Mouse (Mus musculus): Measurements from ENCODE around the gene Cdc42bpg. TPM values are rescaled to one million over a fixed set of nuclear protein-coding genes. Genes with fewer than 3 reads are reported as not detected.

Gene Cdc42bpg
- polyA plus RNA-seq, 1 experiment from 2014 or later = 0.22 TPM

GRCm38 (mm10) chr19:6373539-6374400 lies 67.5 kb downstream of the Cdc42bpg start:
- Histone ChIP-seq H3K4me2 (no peak overlapping the region), H3K4me1 (0 out of 2 replicates have a peak, but pooled peaks cover 7% of the 10 kb centered on the region), H3K9ac (no peak overlapping the region), H3K27ac (no peak overlapping the region), H3K27me3 (no peaks in the 10 kb centered on the region), H3K4me3 (no peak overlapping the region), H3K9me3 (replicated peaks) (no peaks in the 10 kb centered on the region), H3K36me3 (ENCODE audit: poor library complexity, severe bottlenecking) (peaks cover 98% of the 10 kb centered on the region)
- peak; percentile 19; the same call in 1 of the 2 replicates for ATAC-seq
- 71% methylated on average over 12 of the region's 12 CpGs for WGBS

GRCm38 (mm10) chr19:6374571-6374970 lies 68.3 kb downstream of the Cdc42bpg start:
- H3K4me2 ChIP-seq = no peak overlapping the region
- H3K27me3 ChIP-seq = no peaks in the 10 kb centered on the region
- 0 out of 2 replicates have a peak, but pooled peaks cover 7% of the 10 kb centered on the region for H3K4me1 ChIP-seq
- 95% methylated on average over 10 of the region's 10 CpGs for WGBS
- no peak overlapping the region for H3K4me3 ChIP-seq
- no peak overlapping the region for H3K27ac ChIP-seq
- no peak overlapping the region for H3K9ac ChIP-seq
- H3K36me3 ChIP-seq (ENCODE audit: poor library complexity, severe bottlenecking) = peaks cover 100% of the 10 kb centered on the region
- no peak for ATAC-seq
- H3K9me3 ChIP-seq (replicated peaks) = no peaks in the 10 kb centered on the region

MicroRNA genes within 50 kb of the gene (microRNA counts, 519-probe panel; counts per million panel counts)
- 2,287 counts per million, percentile 60 among the panel's probes with 10 or more counts for microRNA mmu-miR-192

Small RNA genes within 50 kb of the gene (microRNA-seq; reads per million reads assigned to microRNA genes)
- gene Mir192 (97.4 reads per million, percentile 50 among the genes with 10 or more reads in this experiment), gene Mir194-2 (60.9 reads per million, percentile 44 among the genes with 10 or more reads in this experiment), gene Mir6989 (not detected)

Other genes starting within 250 kb of the Cdc42bpg start
- gene Mrpl49, start 248.7 kb upstream of the Cdc42bpg start, polyA plus RNA-seq (2015; fragmentation: Nextera tagmentation; extraction: Ambion mirVana) = 75.6 and 80.7 TPM in 2 replicates
- gene Fau, start 248.6 kb upstream of the Cdc42bpg start, polyA plus RNA-seq (2015; fragmentation: Nextera tagmentation; extraction: Ambion mirVana) = 677 and 758 TPM in 2 replicates
- gene Znhit2, start 245.3 kb upstream of the Cdc42bpg start, polyA plus RNA-seq (2015; fragmentation: Nextera tagmentation; extraction: Ambion mirVana) = 31.1 and 33.7 TPM in 2 replicates
- gene Tm7sf2, start 238.1 kb upstream of the Cdc42bpg start, polyA plus RNA-seq (2015; fragmentation: Nextera tagmentation; extraction: Ambion mirVana) = 28.3 and 30.3 TPM in 2 replicates
- 70.7 and 85.7 TPM in 2 replicates for gene Vps51, start 229.2 kb upstream of the Cdc42bpg start, polyA plus RNA-seq (2015; fragmentation: Nextera tagmentation; extraction: Ambion mirVana)
- not detected in 2 replicates for gene Tmem262, start 226.4 kb upstream of the Cdc42bpg start, polyA plus RNA-seq (2015; fragmentation: Nextera tagmentation; extraction: Ambion mirVana)
- 1.9 and 3.1 TPM in 2 replicates for gene Gm28374, start 224.2 kb upstream of the Cdc42bpg start, polyA plus RNA-seq (2015; fragmentation: Nextera tagmentation; extraction: Ambion mirVana)
- 71.7 and 76.6 TPM in 2 replicates for gene Zfpl1, start 221.5 kb upstream of the Cdc42bpg start, polyA plus RNA-seq (2015; fragmentation: Nextera tagmentation; extraction: Ambion mirVana)
- gene Cdca5, start 221.5 kb upstream of the Cdc42bpg start, polyA plus RNA-seq (2015; fragmentation: Nextera tagmentation; extraction: Ambion mirVana) = 44.6 and 45.8 TPM in 2 replicates
- gene AC131692.1, start 212.0 kb upstream of the Cdc42bpg start, polyA plus RNA-seq (2015; fragmentation: Nextera tagmentation; extraction: Ambion mirVana) = 0.36 and 0.63 TPM in 2 replicates
- 0.43 and 0.87 TPM in 2 replicates for gene Naaladl1, start 200.7 kb upstream of the Cdc42bpg start, polyA plus RNA-seq (2015; fragmentation: Nextera tagmentation; extraction: Ambion mirVana)
- gene Sac3d1, start 187.8 kb upstream of the Cdc42bpg start, polyA plus RNA-seq (2015; fragmentation: Nextera tagmentation; extraction: Ambion mirVana) = 45.4 and 46.4 TPM in 2 replicates
- gene Snx15, start 178.2 kb upstream of the Cdc42bpg start, polyA plus RNA-seq (2015; fragmentation: Nextera tagmentation; extraction: Ambion mirVana) = 32.5 and 35.0 TPM in 2 replicates
- not detected in 2 replicates for gene Batf2, start 165.5 kb upstream of the Cdc42bpg start, polyA plus RNA-seq (2015; fragmentation: Nextera tagmentation; extraction: Ambion mirVana)
- 86.1 and 87.1 TPM in 2 replicates for gene Arl2, start 164.9 kb upstream of the Cdc42bpg start, polyA plus RNA-seq (2015; fragmentation: Nextera tagmentation; extraction: Ambion mirVana)
- gene Majin, start 122.1 kb upstream of the Cdc42bpg start, polyA plus RNA-seq (2015; fragmentation: Nextera tagmentation; extraction: Ambion mirVana) = not detected in 2 replicates
- 0.31 TPM in 1 of 2 replicates, not detected in the other for gene Gpha2, start 80.1 kb upstream of the Cdc42bpg start, polyA plus RNA-seq (2015; fragmentation: Nextera tagmentation; extraction: Ambion mirVana)
- gene Ppp2r5b, start 70.6 kb upstream of the Cdc42bpg start, polyA plus RNA-seq (2015; fragmentation: Nextera tagmentation; extraction: Ambion mirVana) = 53.7 and 58.8 TPM in 2 replicates
- gene Atg2a, start 64.8 kb upstream of the Cdc42bpg start, polyA plus RNA-seq (2015; fragmentation: Nextera tagmentation; extraction: Ambion mirVana) = 8.9 and 9.7 TPM in 2 replicates
- gene Ehd1, start 29.7 kb upstream of the Cdc42bpg start, polyA plus RNA-seq (2015; fragmentation: Nextera tagmentation; extraction: Ambion mirVana) = 74.3 and 75.6 TPM in 2 replicates
- gene Men1, start 28.5 kb downstream of the Cdc42bpg start, polyA plus RNA-seq (2015; fragmentation: Nextera tagmentation; extraction: Ambion mirVana) = 83.8 and 92.4 TPM in 2 replicates
- gene Map4k2, start 34.7 kb downstream of the Cdc42bpg start, polyA plus RNA-seq (2015; fragmentation: Nextera tagmentation; extraction: Ambion mirVana) = 11.3 and 15.4 TPM in 2 replicates
- 134 and 139 TPM in 2 replicates for gene Sf1, start 57.2 kb downstream of the Cdc42bpg start, polyA plus RNA-seq (2015; fragmentation: Nextera tagmentation; extraction: Ambion mirVana)
- 2.0 and 2.1 TPM in 2 replicates for gene Pygm, start 77.9 kb downstream of the Cdc42bpg start, polyA plus RNA-seq (2015; fragmentation: Nextera tagmentation; extraction: Ambion mirVana)
- 21.1 and 25.1 TPM in 2 replicates for gene Rasgrp2, start 92.9 kb downstream of the Cdc42bpg start, polyA plus RNA-seq (2015; fragmentation: Nextera tagmentation; extraction: Ambion mirVana)
- 16.9 and 18.1 TPM in 2 replicates for gene Nrxn2, start 112.3 kb downstream of the Cdc42bpg start, polyA plus RNA-seq (2015; fragmentation: Nextera tagmentation; extraction: Ambion mirVana)
- not detected in 2 replicates for gene Slc22a12, start 236.6 kb downstream of the Cdc42bpg start, polyA plus RNA-seq (2015; fragmentation: Nextera tagmentation; extraction: Ambion mirVana)